26 mouse cellular contexts compared by ENCODE assay signal in the genomic region with DNA sequence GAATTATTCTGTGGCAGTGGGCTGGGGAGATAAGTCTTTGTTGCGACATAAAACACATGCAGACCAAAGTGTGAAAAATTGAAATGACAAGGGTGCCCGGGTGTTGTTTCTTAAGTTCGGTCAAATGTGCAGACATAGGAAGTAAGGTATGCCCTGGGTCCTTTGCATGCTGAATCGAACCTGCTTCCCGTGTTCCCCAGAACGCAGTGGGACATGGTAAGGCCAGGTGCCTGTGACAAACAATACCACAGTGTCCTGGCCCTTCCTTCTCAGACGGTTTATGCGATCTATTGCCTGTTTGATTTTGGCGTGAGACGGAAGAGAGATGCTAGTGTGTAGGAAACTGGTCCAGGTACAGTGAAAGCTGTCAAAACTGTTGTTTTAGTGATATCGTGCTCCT.
A peak's percentile ranks its signal among the peaks of the same experiment; 100 is the strongest.
DNase-seq lines count a peak whose midpoint lies in the region; ATAC-seq lines count a peak whose summit lies in the region.
"Had no signal": no experiment of that assay in that cellular context is flagged by ENCODE, and none has a peak within 500 bp of the region (broad histone marks: within the 10 kb centered on the region; RNA-seq: fewer than 3 reads in every experiment).

No protein-coding gene starts in this region.

- H3K4me3 ChIP-seq in megakaryocyte, embryonic 14.5 days (replicated peaks) = peak overlapping the region; percentile 11
- H3K4me3 ChIP-seq in embryonic facial prominence, embryonic 10.5 days = no peak overlapping the region
- peak overlapping the region; percentile 21; the same call in 1 of the 2 replicates for H3K4me3 ChIP-seq in midbrain, embryonic 10.5 days
- H3K4me3 ChIP-seq in midbrain, embryonic 16.5 days (ENCODE audit: low read depth, low read length) = no peak overlapping the region
- H3K4me3 ChIP-seq: embryonic facial prominence, embryonic 15.5 days; forebrain, embryonic 10.5 days; intestine, embryonic 15.5 days had no signal

- no peak for ATAC-seq in megakaryocyte, adult 5-6 weeks (ENCODE audit: poor library complexity, severe bottlenecking)
- 0 out of 2 replicates have a peak, but pooled peaks have one; percentile 11 for ATAC-seq in midbrain, embryonic 16.5 days
- ATAC-seq in erythroid progenitor cell, adult 5-6 weeks (replicated peaks; ENCODE audit: low FRiP score, poor library complexity, severe bottlenecking) = no peak
- ATAC-seq: forebrain, postnatal 0 days; intestine, embryonic 15.5 days; Patski had no signal

- peak overlapping the region; percentile 5; the same call in 1 of the 2 replicates for H3K4me2 ChIP-seq in midbrain, embryonic 16.5 days (ENCODE audit: low read length)
- H3K4me2 ChIP-seq: embryonic facial prominence, embryonic 15.5 days; intestine, embryonic 15.5 days had no signal

- 79% methylated on average over 11 of the region's 11 CpGs for WGBS in embryonic facial prominence, embryonic 10.5 days
- 66% methylated on average over 11 of the region's 11 CpGs for WGBS in midbrain, embryonic 10.5 days
- WGBS in midbrain, embryonic 16.5 days = 43% methylated on average over 11 of the region's 11 CpGs

- DNase-seq in embryonic facial prominence, embryonic 10.5 days (ENCODE audit: low spot score) = peak; percentile 7
- DNase-seq in midbrain, embryonic 10.5 days (ENCODE audit: low spot score) = no peak
- no peak for DNase-seq in kidney, adult 9 months
- DNase-seq in cerebellum, adult 18-20 months = no peak
- DNase-seq: adrenal gland, postnatal 10 days; cerebellum, adult 2 months; cerebellum, postnatal 25 days; forebrain, postnatal 0 days; gastrocnemius, postnatal 25 days; heart, adult 18-20 months; heart, postnatal 4 days; kidney, adult 8-10 months; kidney, postnatal 14 days; lung, postnatal 4 days; right cerebral cortex, postnatal 4 days; thymus, adult 18-20 months; thymus, postnatal 36 days had no signal

- H3K4me1 ChIP-seq in megakaryocyte, embryonic 14.5 days = no peaks in the 10 kb centered on the region
- H3K4me1 ChIP-seq in embryonic facial prominence, embryonic 10.5 days = peaks cover 30% of the 10 kb centered on the region
- peaks cover 56% of the 10 kb centered on the region for H3K4me1 ChIP-seq in midbrain, embryonic 10.5 days
- peaks cover 23% of the 10 kb centered on the region for H3K4me1 ChIP-seq in midbrain, embryonic 16.5 days (ENCODE audit: control insufficient read depth, insufficient read depth, low read length)
- H3K4me1 ChIP-seq: intestine, embryonic 15.5 days had no signal

- no peaks in the 10 kb centered on the region for H3K27me3 ChIP-seq in megakaryocyte, embryonic 14.5 days (replicated peaks)
- H3K27me3 ChIP-seq in embryonic facial prominence, embryonic 10.5 days (replicated peaks; ENCODE audit: low read depth, poor library complexity, severe bottlenecking) = no peaks in the 10 kb centered on the region; the same call in 1 of the 2 replicates
- H3K27me3 ChIP-seq in midbrain, embryonic 10.5 days (ENCODE audit: low read depth, poor library complexity, severe bottlenecking) = peaks cover 19% of the 10 kb centered on the region
- no peaks in the 10 kb centered on the region; the same call in 1 of the 2 replicates for H3K27me3 ChIP-seq in midbrain, embryonic 16.5 days (ENCODE audit: control insufficient read depth, insufficient read depth, low read depth, low read length)
- H3K27me3 ChIP-seq: embryonic facial prominence, embryonic 15.5 days; intestine, embryonic 15.5 days had no signal

- no peak overlapping the region; the same call in 1 of the 2 replicates for H3K9ac ChIP-seq in midbrain, embryonic 16.5 days (ENCODE audit: low read depth, low read length)
- H3K9ac ChIP-seq: embryonic facial prominence, embryonic 15.5 days; forebrain, postnatal 0 days; intestine, embryonic 15.5 days had no signal

- no peaks in the 10 kb centered on the region for H3K36me3 ChIP-seq in megakaryocyte, embryonic 14.5 days (replicated peaks; ENCODE audit: low read length)
- H3K36me3 ChIP-seq in embryonic facial prominence, embryonic 10.5 days (replicated peaks) = no peaks in the 10 kb centered on the region
- H3K36me3 ChIP-seq in midbrain, embryonic 10.5 days = no peaks in the 10 kb centered on the region
- H3K36me3 ChIP-seq in midbrain, embryonic 16.5 days (ENCODE audit: control insufficient read depth, insufficient read depth, low read length) = no peaks in the 10 kb centered on the region
- H3K36me3 ChIP-seq: embryonic facial prominence, embryonic 15.5 days; forebrain, embryonic 10.5 days; G1E; intestine, embryonic 15.5 days had no signal

- no peak overlapping the region for H3K27ac ChIP-seq in embryonic facial prominence, embryonic 10.5 days (replicated peaks)
- peak overlapping the region; percentile 60 for H3K27ac ChIP-seq in midbrain, embryonic 10.5 days (replicated peaks)
- H3K27ac ChIP-seq in midbrain, embryonic 16.5 days (ENCODE audit: low read length) = no peak overlapping the region
- H3K27ac ChIP-seq: embryonic facial prominence, embryonic 15.5 days; intestine, embryonic 15.5 days had no signal

- H3K9me3 ChIP-seq in megakaryocyte, embryonic 14.5 days = peaks cover 33% of the 10 kb centered on the region
- H3K9me3 ChIP-seq in embryonic facial prominence, embryonic 10.5 days = no peaks in the 10 kb centered on the region
- H3K9me3 ChIP-seq in midbrain, embryonic 10.5 days (replicated peaks) = no peaks in the 10 kb centered on the region
- H3K9me3 ChIP-seq in midbrain, embryonic 16.5 days (replicated peaks; ENCODE audit: control insufficient read depth, low read length, poor library complexity, severe bottlenecking) = no peaks in the 10 kb centered on the region
- H3K9me3 ChIP-seq: embryonic facial prominence, embryonic 15.5 days; forebrain, embryonic 10.5 days; intestine, embryonic 15.5 days had no signal

Comparison
In these comparisons a context has a peak if more than half of its experiments do, and no peak if none do; other contexts are left out.
1. H3K4me3 ChIP-seq: peak in megakaryocyte, embryonic 14.5 days (single experiment) and midbrain, embryonic 10.5 days (single experiment); none in embryonic facial prominence, embryonic 10.5 days (single experiment) and midbrain, embryonic 16.5 days (single experiment).